Mouse (Mus musculus) stomach, embryonic 16.5 days (tissue): ENCODE results near the gene Inhbe. TPM values are rescaled to one million over a fixed set of nuclear protein-coding genes. Genes with fewer than 3 reads are reported as not detected.
"Not testable (repeated sequence)": the region's sequence is repeated elsewhere in the genome, so short reads cannot be mapped to it uniquely, and the experiment has no call there.

Experiments used
- ATAC-seq: fragments of 200-750 bp; cut with Nextera tagmentation; 2 replicates; pipeline ENCODE4 v1.8.0; 2017; ENCODE audit warnings: moderate number of reproducible peaks, moderate TSS enrichment; ENCODE audit not compliant: insufficient read depth, low FRiP score
- H3K27ac ChIP-seq: fragments of 300-500 bp; sonication (generic); 2 replicates; pipeline ENCODE4 v1.5.1; 2014; ENCODE audit warnings: low read length
- H3K27me3 ChIP-seq: fragments of 300-500 bp; sonication (generic); 2 replicates; pipeline ENCODE4 v1.6.1; 2014; ENCODE audit warnings: low read length, control low read depth, mixed read lengths; ENCODE audit not compliant: control insufficient read depth, insufficient read depth
- H3K36me3 ChIP-seq: fragments of 300-500 bp; sonication (generic); 2 replicates; pipeline ENCODE4 v1.6.1; 2014; ENCODE audit warnings: low read length; ENCODE audit not compliant: control insufficient read depth, insufficient read depth
- H3K4me1 ChIP-seq: fragments of 300-500 bp; sonication (generic); 2 replicates; pipeline ENCODE4 v1.6.1; 2014; ENCODE audit warnings: low read length, control low read depth, mixed read lengths; ENCODE audit not compliant: control insufficient read depth, insufficient read depth
- H3K4me2 ChIP-seq: fragments of 300-500 bp; sonication (generic); 2 replicates; pipeline ENCODE4 v1.6.1; 2014; ENCODE audit warnings: low read depth, low read length, mixed read lengths
- H3K4me3 ChIP-seq: fragments of 300-500 bp; sonication (generic); replicated peaks from 2 replicates; pipeline ENCODE4 v1.5.1; 2014; ENCODE audit warnings: mild to moderate bottlenecking, low read length
- H3K9ac ChIP-seq: fragments of 300-500 bp; sonication (generic); 2 replicates; pipeline ENCODE4 v1.6.1; 2014; ENCODE audit warnings: low read length
- H3K9me3 ChIP-seq: fragments of 300-500 bp; sonication (generic); replicated peaks from 2 replicates; pipeline ENCODE4 v1.6.1; 2016; ENCODE audit warnings: low read length, control low read depth; ENCODE audit not compliant: control insufficient read depth
- WGBS: fragments of 180-500 bp; shearing (Covaris S2); extraction: QIAGEN DNeasy Blood & Tissue Kit; methylation state at CpG from one replicate; pipeline ENCODE4 v1.1.7; 2014; 5-methylcytosine and 5-hydroxymethylcytosine counted together
- polyA plus RNA-seq: library from polyadenylated mRNA; unstranded; fragments of >200 nt; fragmentation: Nextera tagmentation; extraction: Ambion mirVana; gene quantifications from 2 replicates; pipeline ENCODE4 v1.2.1, GENCODE M21; 2015

The Inhbe gene
- polyA plus RNA-seq, 1 experiment from 2014 or later, result 0.06 TPM

GRCm38 (mm10) chr10:127310523-127311475 is 43.4 kb downstream of the Inhbe start:
- Histone ChIP-seq H3K36me3 (peaks cover 17% of the 10 kb centered on the region; the same call in 1 of the 2 replicates), H3K4me3 (peak overlapping the region; percentile 76), H3K4me1 (peaks cover 10% of the 10 kb centered on the region; the same call in 1 of the 2 replicates), H3K9me3 (no peaks in the 10 kb centered on the region), H3K9ac (peak overlapping the region; percentile 91), H3K27me3 (no peaks in the 10 kb centered on the region), H3K4me2 (peak overlapping the region; percentile 85), H3K27ac (peak overlapping the region; percentile 66)
- peak; percentile 30; the same call in 1 of the 2 replicates for ATAC-seq
- 31% methylated on average over 23 of the region's 23 CpGs for WGBS

GRCm38 (mm10) chr10:127309167-127309566 is 45.0 kb downstream of the Inhbe start:
- H3K4me3 ChIP-seq, H3K4me2 ChIP-seq, H3K9ac ChIP-seq, H3K27ac ChIP-seq, H3K9me3 ChIP-seq, H3K27me3 ChIP-seq, ATAC-seq: not testable (repeated sequence)
- WGBS, result 85% methylated on average over 3 of the region's 3 CpGs
- Histone ChIP-seq H3K36me3 (peaks cover 29% of the 10 kb centered on the region; the same call in 1 of the 2 replicates), H3K4me1 (peaks cover 10% of the 10 kb centered on the region; the same call in 1 of the 2 replicates)

- 91% methylated on average over 11 of the region's 11 CpGs for WGBS
- H3K9ac ChIP-seq, result no peak overlapping the region
- no peak overlapping the region for H3K27ac ChIP-seq
- H3K27me3 ChIP-seq, result no peaks in the 10 kb centered on the region
- ATAC-seq, result no peak
- H3K9me3 ChIP-seq, result no peaks in the 10 kb centered on the region
- H3K36me3 ChIP-seq, result peaks cover 25% of the 10 kb centered on the region; the same call in 1 of the 2 replicates
- no peak overlapping the region for H3K4me3 ChIP-seq
- H3K4me1 ChIP-seq, result no peaks in the 10 kb centered on the region
- H3K4me2 ChIP-seq, result no peak overlapping the region
These were observed 51.1 kb downstream of the Inhbe start for GRCm38 (mm10) chr10:127303136-127303535.

- no peak overlapping the region for H3K27ac ChIP-seq
- H3K27me3 ChIP-seq, result no peaks in the 10 kb centered on the region
- no peak overlapping the region for H3K4me3 ChIP-seq
- no peaks in the 10 kb centered on the region for H3K4me1 ChIP-seq
- H3K36me3 ChIP-seq, result peaks cover 29% of the 10 kb centered on the region
- no peak for ATAC-seq
- no peaks in the 10 kb centered on the region for H3K9me3 ChIP-seq
- H3K9ac ChIP-seq, result no peak overlapping the region
- H3K4me2 ChIP-seq, result no peak overlapping the region
- 91% methylated on average over 6 of the region's 6 CpGs for WGBS
These were observed 53.9 kb downstream of the Inhbe start for GRCm38 (mm10) chr10:127300361-127300760.

Other genes with a start within 250 kb of the Inhbe start
- gene Os9, start 233.3 kb downstream of the Inhbe start, polyA plus RNA-seq, result 114 and 128 TPM in 2 replicates
- gene B4galnt1, start 189.2 kb downstream of the Inhbe start, polyA plus RNA-seq, result 29.3 and 34.3 TPM in 2 replicates
- gene Slc26a10, start 173.8 kb downstream of the Inhbe start, polyA plus RNA-seq, result 1.2 and 1.4 TPM in 2 replicates
- gene Arhgef25, start 164.3 kb downstream of the Inhbe start, polyA plus RNA-seq, result 71.3 and 77.0 TPM in 2 replicates
- 68.6 and 79.4 TPM in 2 replicates for gene Dtx3, start 158.7 kb downstream of the Inhbe start, polyA plus RNA-seq
- 33.5 and 34.4 TPM in 2 replicates for gene Pip4k2c, start 142.8 kb downstream of the Inhbe start, polyA plus RNA-seq
- gene Kif5a, start 91.1 kb downstream of the Inhbe start, polyA plus RNA-seq, result 6.5 and 6.7 TPM in 2 replicates
- gene Dctn2, start 88.0 kb downstream of the Inhbe start, polyA plus RNA-seq, result 171 and 173 TPM in 2 replicates
- gene Mbd6, start 65.4 kb downstream of the Inhbe start, polyA plus RNA-seq, result 8.6 and 11.6 TPM in 2 replicates
- 98.9 and 104 TPM in 2 replicates for gene Mars, start 42.6 kb downstream of the Inhbe start, polyA plus RNA-seq
- gene Arhgap9, start 32.4 kb downstream of the Inhbe start, polyA plus RNA-seq, result 4.2 and 6.6 TPM in 2 replicates
- gene Gli1, start 12.4 kb downstream of the Inhbe start, polyA plus RNA-seq, result 9.8 and 9.9 TPM in 2 replicates
- gene Inhbc, start 16.0 kb upstream of the Inhbe start, polyA plus RNA-seq, result 0.15 and 0.27 TPM in 2 replicates
- gene R3hdm2, start 25.9 kb upstream of the Inhbe start, polyA plus RNA-seq, result 19.3 and 22.5 TPM in 2 replicates
- gene Stac3, start 147.3 kb upstream of the Inhbe start, polyA plus RNA-seq, result 0.70 and 5.5 TPM in 2 replicates
- gene Ndufa4l2, start 160.6 kb upstream of the Inhbe start, polyA plus RNA-seq, result 192 and 231 TPM in 2 replicates
- gene Shmt2, start 168.0 kb upstream of the Inhbe start, polyA plus RNA-seq, result 152 and 163 TPM in 2 replicates
- gene Nxph4, start 180.1 kb upstream of the Inhbe start, polyA plus RNA-seq, result 3.4 and 4.6 TPM in 2 replicates